9 mouse cellular contexts compared by ENCODE assay signal in the genomic region with DNA sequence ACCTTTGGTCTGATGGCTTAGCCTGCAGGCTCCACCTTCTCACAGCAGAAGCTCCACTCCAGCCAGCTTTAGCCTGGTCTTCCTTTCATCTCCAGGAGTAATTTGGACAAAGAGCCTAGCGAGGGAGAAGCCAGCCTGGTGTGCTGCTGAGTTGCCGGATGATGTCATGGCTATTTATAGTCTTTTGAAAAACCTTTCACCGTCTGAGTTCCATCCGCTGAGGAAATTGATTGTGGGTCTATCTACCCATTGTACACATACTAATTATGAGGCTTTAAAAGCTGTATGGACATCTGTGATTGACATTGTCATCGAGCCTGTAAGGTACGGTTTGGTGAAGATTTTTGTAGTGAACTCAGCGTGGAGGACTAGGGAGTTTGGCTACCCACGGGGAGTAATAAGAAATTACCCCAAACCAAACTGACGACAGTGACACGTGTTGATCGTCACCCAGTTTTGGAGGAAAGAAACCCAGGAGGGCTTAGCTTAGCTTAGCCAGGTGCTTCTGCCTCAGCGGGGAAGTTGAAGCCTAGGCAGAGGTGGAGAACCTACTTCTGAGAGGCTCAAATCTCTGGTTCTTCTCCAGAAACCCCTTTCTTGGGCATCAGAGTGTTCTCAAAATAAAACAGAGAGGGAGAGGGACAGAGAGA. TPM values are rescaled to one million over a fixed set of nuclear protein-coding genes. Genes with fewer than 3 reads are reported as not detected.
DNase-seq lines count a peak whose midpoint lies in the region; ATAC-seq lines count a peak whose summit lies in the region.
"Had no signal": no experiment of that assay in that cellular context is flagged by ENCODE, and none has a peak within 500 bp of the region (broad histone marks: within the 10 kb centered on the region; RNA-seq: fewer than 3 reads in every experiment).

No protein-coding gene starts in this region.

- no peak overlapping the region for H3K27ac ChIP-seq in lung, embryonic 16.5 days (ENCODE audit: low read length)

- no peaks in the 10 kb centered on the region for H3K27me3 ChIP-seq in lung, embryonic 16.5 days (ENCODE audit: control insufficient read depth, insufficient read depth, low read depth, low read length)

- no peak overlapping the region for H3K4me3 ChIP-seq in lung, embryonic 16.5 days (ENCODE audit: low read length)
- H3K4me3 ChIP-seq: myocyte had no signal

- no peak for DNase-seq in lung, adult 18-20 months
- peak; percentile 60 for DNase-seq in embryo, embryonic 11 days
- peak; percentile 47 to 54 for DNase-seq in heart, postnatal 10 days
- DNase-seq in retina, adult 2 months (ENCODE audit: low read depth, low spot score): peak; percentile 18
- no peak for DNase-seq in urinary bladder, postnatal 14 days (ENCODE audit: low spot score)
- DNase-seq in thymus, adult 18-20 months: no peak
- no peak for DNase-seq in thymus, postnatal 0 days (ENCODE audit: low spot score)

- H3K9me3 ChIP-seq in lung, embryonic 16.5 days (ENCODE audit: control insufficient read depth, low read length): no peaks in the 10 kb centered on the region

- no peaks in the 10 kb centered on the region; the same call in 1 of the 2 replicates for H3K36me3 ChIP-seq in lung, embryonic 16.5 days (ENCODE audit: control insufficient read depth, insufficient read depth, low read length)

- intact Hi-C loops in heart, postnatal 10 days (cut with DNase I): loop anchor here (1.0 to 10.0 kb wide), 4 partner anchors 14 to 401 kb away; no protein-coding TSS in a partner anchor

- no peaks in the 10 kb centered on the region for H3K4me1 ChIP-seq in lung, embryonic 16.5 days (replicated peaks; ENCODE audit: control insufficient read depth, insufficient read depth, low read length)

- no peak overlapping the region for H3K4me2 ChIP-seq in lung, embryonic 16.5 days (ENCODE audit: low read depth, low read length)

- peak; percentile 47; the same call in 1 of the 2 replicates for ATAC-seq in lung, embryonic 16.5 days (ENCODE audit: low read depth)

- H3K9ac ChIP-seq in lung, embryonic 16.5 days (ENCODE audit: low read length): no peak overlapping the region

- 67% methylated on average over 12 of the region's 12 CpGs for WGBS in lung, embryonic 16.5 days

RNA-seq across cellular contexts. Expression of gene Shld1, which starts 28.8 kb away (rescaled TPM):
- polyA plus RNA-seq in lung, embryonic 16.5 days (2015; fragmentation: Nextera tagmentation; extraction: Ambion mirVana): 13.4 and 15.5 TPM in 2 replicates
- 10 to 100 TPM in 1 of 2 experiments, 1 to 10 TPM in 1; 8.7 to 18.3 TPM for total RNA-seq in heart, postnatal 10 days (2021)
- 17.8 and 20.7 TPM in 2 replicates for polyA plus RNA-seq in thymus, postnatal 0 days (2015; fragmentation: Nextera tagmentation; extraction: Ambion mirVana)

Comparison
In these comparisons a context has a peak if more than half of its experiments do, and no peak if none do; other contexts are left out.
1. DNase-seq: peak in embryo, embryonic 11 days (single experiment), heart, postnatal 10 days (2 of 2) and retina, adult 2 months (single experiment); none in lung, adult 18-20 months (0 of 2), urinary bladder, postnatal 14 days (single experiment), thymus, adult 18-20 months (0 of 2) and thymus, postnatal 0 days (single experiment).